Mouse (Mus musculus): Measurements from ENCODE around the gene Nudt9. TPM values are rescaled to one million over a fixed set of nuclear protein-coding genes. Genes with fewer than 3 reads are reported as not detected.

Nudt9 gene
- total RNA-seq, 1 experiment from 2014 or later, result 56.5 TPM

Small RNA genes lying within 50 kb of the gene (microRNA-seq; reads per million reads assigned to microRNA genes)
- 0 reads per million in 2 experiments for gene Mir5619

Other genes with a start within 250 kb of the Nudt9 start
- gene Klhl8, start 135.0 kb upstream of the Nudt9 start, total RNA-seq (2021), result 14.0 and 16.2 TPM in 2 replicates
- 3.9 and 81.6 TPM in 2 replicates for gene Hsd17b13, start 68.9 kb upstream of the Nudt9 start, total RNA-seq (2021)
- 51.0 and 60.5 TPM in 2 replicates for gene Hsd17b11, start 24.4 kb upstream of the Nudt9 start, total RNA-seq (2021)
- gene Gm17660, start 31.3 kb downstream of the Nudt9 start, total RNA-seq (2021), result not detected in 2 replicates
- gene Sparcl1, start 67.4 kb downstream of the Nudt9 start, total RNA-seq (2021), result 113 and 137 TPM in 2 replicates
- not detected in 2 replicates for gene Dspp, start 124.4 kb downstream of the Nudt9 start, total RNA-seq (2021)
- not detected in 2 replicates for gene Dmp1, start 156.3 kb downstream of the Nudt9 start, total RNA-seq (2021)